Mouse (Mus musculus) layer of hippocampus, postnatal 14 days (tissue): ENCODE data around the gene Kctd3. TPM values are rescaled to one million over a fixed set of nuclear protein-coding genes. Genes with fewer than 3 reads are reported as not detected.
A peak's percentile ranks its signal among the peaks of the same experiment; 100 is the strongest.

Experiments
- DNase-seq, 2 experiments: peaks; one replicate each; pipeline ENCODE4 v3.0.0; 2021 to 2022; ENCODE audit warnings: low spot score in 2 of 2, mixed read lengths in 1 of 2
- total RNA-seq, 2 experiments: library from RNA; stranded (reverse); gene quantifications; 2 replicates each; pipeline ENCODE4 v1.2.3; 2021

The Kctd3 gene
- total RNA-seq, 2 experiments from 2014 or later, result 103 to 109 TPM

DNA sequence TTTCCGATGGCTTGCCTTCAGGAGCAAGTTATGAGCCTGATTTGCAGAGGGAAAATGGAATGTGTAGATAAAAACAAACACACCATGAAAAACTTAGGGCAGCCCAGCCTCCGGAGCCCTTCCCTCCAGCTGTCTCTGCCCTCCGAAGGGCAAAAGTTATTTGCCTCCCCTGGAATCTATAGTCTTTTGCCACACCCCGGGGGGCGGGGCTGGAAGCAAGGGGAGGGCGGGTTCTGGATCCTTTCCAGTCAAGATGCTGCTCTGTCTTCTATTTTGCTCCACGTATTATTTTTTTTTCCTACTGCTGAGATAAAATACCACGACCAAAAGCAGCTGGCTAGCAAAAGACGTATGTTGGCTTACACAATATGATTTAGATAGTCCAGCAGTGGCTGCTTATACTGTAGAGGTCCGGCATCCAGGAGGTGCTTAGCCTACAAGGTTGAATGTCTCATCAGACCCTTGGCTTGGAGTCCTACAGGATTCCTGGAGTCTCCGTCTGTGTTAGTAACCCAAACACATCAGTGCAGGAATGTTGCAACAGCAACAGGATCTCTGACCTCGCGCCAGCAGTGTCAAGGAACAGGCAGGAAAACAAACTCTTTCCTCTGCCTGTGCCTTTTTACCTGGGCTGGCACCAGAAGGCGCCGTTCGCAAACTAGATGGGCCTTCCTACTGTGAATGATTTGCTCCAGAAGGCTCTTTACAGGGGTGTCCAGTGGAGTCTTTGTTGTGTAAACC, 5.4 kb upstream of the Kctd3 start:
- no peak for DNase-seq

DNA sequence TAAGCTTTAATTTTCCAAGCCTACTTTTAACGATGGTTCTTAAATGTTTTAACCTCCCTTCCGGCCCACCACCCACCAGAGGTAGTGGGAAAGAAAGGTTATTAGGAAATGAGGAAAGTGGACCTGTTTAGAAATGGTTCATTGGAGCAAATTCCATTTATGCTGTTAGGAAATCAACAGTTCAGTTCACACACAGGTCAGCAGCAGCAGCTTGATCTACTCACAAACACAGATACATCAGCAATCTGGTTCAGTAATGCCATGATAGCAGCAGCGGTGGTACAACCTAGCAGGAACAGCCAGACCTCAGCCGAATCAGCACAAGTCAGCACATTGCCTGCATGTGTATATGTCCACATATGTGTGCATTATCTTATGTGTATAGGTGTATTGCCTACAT, 3.0 kb upstream of the Kctd3 start:
- DNase-seq, result no peak

GRCm38 (mm10) chr1:189007980-189008324, 311 bp upstream of the Kctd3 start:
- DNase-seq, result no peak

GRCm38 (mm10) chr1:189006826-189007225, 815 bp downstream of the Kctd3 start:
- DNase-seq, result no peak

DNA sequence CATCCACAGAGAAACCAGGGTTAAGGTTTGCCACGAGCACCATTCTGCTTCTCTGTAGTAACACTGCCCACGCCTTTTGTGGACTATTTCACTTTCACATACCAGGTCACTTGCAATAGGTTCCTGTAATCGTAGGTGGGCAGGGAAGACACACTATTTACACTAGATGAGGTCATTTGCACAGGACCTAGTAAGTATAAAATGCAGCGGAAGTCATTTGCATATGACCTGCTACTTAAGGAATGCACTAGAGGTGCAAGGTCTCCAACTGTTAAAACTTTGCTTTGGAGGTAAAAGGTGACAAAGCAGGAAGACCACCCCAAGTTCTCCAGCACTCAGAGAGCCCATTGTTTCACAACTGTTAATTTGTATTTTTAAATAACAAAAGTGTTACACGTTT, 1.4 kb downstream of the Kctd3 start:
- no peak for DNase-seq

GRCm38 (mm10) chr1:189004774-189005173, 2.9 kb downstream of the Kctd3 start:
- no peak for DNase-seq

DNA sequence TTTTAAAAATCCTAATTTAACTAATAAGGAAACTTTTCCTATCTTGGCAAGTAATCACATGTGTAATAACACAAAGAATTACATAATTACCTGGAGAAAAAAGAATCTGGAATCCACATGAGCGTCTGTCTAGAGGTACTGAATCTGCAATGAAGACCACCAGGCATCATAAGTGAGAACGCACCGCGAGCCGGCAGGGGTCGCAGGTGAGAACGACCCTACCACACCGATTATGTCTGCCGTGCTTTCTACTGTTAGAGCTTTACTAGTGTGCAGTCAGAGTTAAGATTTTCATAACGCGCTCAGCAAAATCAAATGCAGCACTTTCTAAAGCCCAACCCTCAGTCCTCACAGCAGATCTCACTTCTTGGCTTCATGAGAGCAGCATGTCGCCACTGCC, 5.8 kb downstream of the Kctd3 start:
- no peak for DNase-seq

DNA sequence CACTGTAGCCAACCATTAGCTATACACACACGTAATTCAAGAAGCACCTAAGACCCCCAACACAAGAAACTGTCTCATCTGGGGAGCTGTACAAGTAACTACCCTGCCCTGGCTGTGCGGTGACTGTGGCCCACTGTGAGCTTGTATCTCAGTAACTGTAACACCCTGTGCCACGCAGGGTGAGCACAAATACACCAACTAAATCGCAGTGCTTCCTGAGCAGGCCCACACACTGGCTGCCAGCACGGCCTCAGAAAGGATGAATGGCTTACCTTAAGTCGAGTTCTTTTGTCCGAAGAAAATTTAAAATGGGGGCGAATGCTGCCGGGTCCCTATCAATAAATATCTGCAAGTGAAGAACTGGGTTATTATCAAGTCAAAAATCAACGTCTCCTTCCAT, 7.7 kb downstream of the Kctd3 start:
- no peak for DNase-seq

DNA sequence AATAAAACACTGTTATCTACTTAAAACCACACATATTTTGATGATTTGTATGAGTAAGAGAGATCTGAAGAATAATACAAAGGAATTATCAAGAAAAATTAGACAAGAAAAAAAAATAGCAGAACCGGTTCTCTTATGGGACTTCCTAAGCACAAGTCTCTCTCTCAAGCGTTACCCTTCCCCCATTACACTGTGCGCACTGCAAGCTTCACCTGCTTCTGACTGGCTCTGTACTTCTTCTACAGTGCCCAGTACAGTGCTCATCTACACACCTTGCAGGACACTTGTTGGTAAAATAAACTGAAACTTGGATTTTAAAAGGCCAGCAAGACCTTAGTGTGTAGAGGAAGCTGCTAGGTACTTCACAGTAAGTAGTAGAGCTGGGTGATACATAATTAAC, 9.7 kb downstream of the Kctd3 start:
- no peak for DNase-seq

- peak; percentile 16 to 67 for DNase-seq
These were observed 14.4 kb downstream of the Kctd3 start for GRCm38 (mm10) chr1:188993218-188993617.

DNA sequence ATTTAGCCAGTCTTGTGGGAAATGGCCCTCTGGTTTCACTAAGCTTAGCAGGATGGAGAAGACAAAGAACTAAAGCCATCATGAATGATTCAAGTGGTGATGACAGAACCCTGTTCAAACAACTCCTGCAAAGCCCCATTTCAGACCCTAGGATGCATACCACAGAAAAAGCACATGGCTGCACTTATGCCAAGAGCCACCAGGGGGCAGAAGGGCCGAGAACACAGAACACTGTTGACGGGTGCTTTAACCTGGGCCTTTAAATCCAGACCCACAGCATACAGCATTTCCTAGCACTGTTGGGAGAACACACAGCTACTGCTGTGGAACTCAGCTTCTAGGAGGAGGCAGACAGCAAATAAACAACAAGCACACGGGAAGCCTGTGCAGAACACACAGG, 27.6 kb downstream of the Kctd3 start:
- peak; percentile 34 to 52 for DNase-seq

GRCm38 (mm10) chr1:188973926-188974325, 33.7 kb downstream of the Kctd3 start:
- DNase-seq, result no peak

DNA sequence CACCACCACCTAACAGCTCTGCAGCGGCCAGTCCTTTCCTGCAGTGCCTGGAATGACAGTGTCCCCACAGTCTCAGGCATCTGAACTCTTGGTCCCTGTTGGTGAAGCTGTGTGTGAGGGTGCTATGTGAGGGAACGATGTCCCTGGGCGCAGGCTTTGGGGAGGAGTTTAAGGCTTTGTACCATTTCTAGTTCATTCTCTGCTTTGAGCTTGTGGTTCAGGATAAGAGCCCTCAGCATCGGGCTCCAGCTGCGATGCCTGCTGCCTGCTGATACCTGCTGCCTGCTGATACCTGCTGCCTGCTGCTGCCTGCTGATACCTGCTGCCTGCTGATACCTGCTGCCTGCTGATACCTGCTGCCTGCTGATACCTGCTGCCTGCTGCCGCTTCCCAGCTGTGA, 34.6 kb downstream of the Kctd3 start:
- no peak for DNase-seq

- DNase-seq, result no peak
These were observed 55.1 kb downstream of the Kctd3 start for GRCm38 (mm10) chr1:188952501-188952900.

- no peak for DNase-seq
These were observed 56.5 kb downstream of the Kctd3 start for GRCm38 (mm10) chr1:188951091-188951490.

- DNase-seq, result peak; percentile 9 to 33
These were observed 59.4 kb downstream of the Kctd3 start for GRCm38 (mm10) chr1:188948276-188948675.

DNA sequence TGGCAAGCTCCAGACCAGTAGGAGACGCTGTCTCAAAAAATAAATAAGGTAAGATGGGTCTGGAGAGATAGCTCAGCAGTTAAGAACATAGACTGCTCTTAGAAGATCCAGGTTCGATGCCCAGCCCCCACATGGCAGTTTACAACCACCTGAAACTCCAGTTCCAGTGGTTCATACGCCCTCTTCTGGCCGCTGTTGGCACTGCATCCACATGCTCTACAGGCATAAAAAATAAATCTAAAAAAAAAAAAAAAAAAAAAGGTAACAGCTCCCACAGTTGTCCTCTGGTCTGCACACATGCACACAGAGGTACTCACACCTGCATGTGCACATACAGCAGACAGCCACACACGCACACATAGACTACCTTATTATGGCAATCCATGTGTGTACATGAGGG, 59.8 kb downstream of the Kctd3 start:
- no peak for DNase-seq

GRCm38 (mm10) chr1:188946849-188947248, 60.8 kb downstream of the Kctd3 start:
- no peak for DNase-seq

DNA sequence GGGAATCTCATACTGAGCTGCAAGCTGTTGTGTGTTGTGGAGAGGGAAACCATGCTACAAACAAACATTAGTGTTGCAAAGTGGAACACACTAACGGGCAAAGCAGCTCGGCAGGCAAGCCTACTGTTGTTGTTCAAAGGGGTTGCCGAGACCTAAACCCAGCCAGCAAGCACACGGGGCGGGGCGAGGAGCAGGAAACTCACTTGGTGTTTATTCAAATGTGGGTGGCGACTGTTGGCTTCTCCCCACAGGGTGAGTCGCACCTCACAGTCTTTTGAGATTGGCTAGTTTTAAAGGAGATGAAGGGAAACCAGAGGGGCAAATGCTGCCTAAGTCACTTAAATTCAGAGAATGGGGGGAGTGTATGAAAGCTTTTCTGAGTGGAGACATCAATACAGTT, 62.3 kb downstream of the Kctd3 start:
- DNase-seq, result no peak

DNA sequence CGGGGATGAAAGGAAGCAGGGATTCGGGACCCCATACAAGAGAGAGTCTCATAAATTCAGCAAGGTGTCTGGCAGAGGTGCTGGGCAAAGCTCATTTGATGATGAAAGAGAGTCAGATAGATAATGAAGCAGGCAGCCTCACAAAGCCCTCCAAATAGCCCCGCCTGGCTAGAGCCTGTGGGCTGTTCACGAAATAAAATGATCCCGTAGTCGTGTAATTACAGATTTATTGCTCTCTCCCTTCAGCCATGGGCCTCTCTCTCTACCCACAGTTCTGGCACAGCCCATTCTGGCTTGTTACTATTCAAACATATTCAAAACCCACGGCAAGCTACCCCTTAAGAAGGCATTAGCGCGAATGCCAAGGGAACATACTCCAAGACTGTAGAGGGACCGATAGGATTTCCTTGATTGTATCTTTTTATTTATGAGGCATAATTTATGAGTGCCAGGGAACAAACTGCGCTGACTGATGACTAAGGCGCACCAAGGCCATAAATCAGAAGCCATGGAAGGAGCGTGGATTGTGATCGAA, 70.3 kb downstream of the Kctd3 start:
- no peak for DNase-seq
